Mouse (Mus musculus): ENCODE results near the gene Fam129a. TPM values are rescaled to one million over a fixed set of nuclear protein-coding genes. Genes with fewer than 3 reads are reported as not detected.

Fam129a gene
- polyA plus RNA-seq (2016; fragmentation: Nextera tagmentation; extraction: Ambion mirVana), result 4.3 and 4.4 TPM in 2 replicates

DNA sequence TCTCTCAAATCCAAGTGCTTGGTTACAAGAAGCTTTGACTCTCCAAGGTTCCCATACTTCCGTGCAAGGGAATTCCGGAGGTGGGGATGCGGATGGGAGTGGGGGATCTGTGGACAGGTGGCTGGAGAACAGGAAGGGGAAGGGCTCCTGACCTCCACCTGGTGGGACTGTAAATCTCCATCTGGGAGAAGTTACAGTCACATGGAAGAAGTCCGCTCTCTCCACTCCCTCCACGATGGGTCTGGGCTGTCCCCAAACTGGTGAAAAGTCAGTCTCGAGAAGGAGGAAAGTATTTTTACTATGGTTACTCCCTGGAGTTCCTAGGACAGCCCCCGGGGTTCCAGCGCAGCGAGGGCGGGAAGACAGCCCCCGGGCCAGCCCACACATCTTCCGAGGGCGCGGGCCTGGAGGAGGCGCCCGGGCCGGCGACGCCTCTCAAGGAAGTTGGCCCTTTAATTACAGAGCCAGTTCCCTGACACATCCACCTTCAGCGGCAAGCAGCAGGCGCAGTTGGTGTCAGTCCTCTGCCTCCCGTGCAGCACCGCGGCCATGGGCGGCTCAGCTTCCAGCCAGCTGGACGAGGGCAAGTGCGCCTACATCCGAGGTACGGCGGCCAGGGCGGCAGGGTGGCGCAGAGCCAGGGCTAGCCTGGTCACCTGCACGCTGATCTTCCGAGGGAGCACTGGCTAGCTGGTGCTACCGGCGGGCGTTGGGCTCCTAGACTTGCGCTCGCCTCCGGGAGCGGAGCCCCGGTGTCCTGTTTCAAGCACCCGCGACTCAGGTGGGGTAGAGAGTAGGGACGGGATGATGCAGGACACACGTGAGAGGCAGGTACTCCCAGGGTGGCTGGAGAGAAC, at the start of gene Fam129a:
TSS of gene Fam129a (plus strand) at position 206 of the 857 bp plus-strand sequence.
- Histone ChIP-seq H3K4me3 (peak within 1 kb of the TSS; percentile 64), H3K36me3 (no peaks in the 10 kb centered on the region), H3K4me1 (replicated peaks) (peaks cover 17% of the 10 kb centered on the region), H3K9ac (peak within 1 kb of the TSS; percentile 72), H3K27me3 (replicated peaks) (peaks cover 11% of the 10 kb centered on the region; the same call in 1 of the 2 replicates), H3K9me3 (replicated peaks) (no peaks in the 10 kb centered on the region), H3K4me2 (peak within 1 kb of the TSS; percentile 95), H3K27ac (ENCODE audit: poor library complexity, severe bottlenecking) (no peak within 1 kb of the TSS)
- peak; percentile 64 for ATAC-seq (ENCODE audit: insufficient number of reproducible peaks, low FRiP score)
- WGBS, result 4% methylated on average over 46 of the region's 46 CpGs

DNA sequence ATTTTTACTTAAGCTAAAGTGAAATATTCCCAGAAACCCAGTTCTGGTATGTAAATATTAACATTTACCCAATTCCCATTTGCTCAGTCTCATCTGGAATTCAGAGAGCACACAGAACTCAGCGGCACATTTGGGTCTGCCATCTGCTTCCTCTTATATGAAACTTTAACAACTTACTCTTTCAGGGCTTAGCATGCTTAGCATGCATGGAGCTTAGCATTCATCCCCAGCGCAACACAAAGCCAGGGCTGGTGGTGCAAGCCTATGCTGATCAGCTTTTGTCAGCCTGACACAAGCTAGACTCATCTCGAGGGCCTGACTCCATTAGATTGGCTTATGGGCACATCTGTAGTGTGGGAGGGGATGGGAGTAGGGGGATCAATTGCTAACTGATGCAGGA, 44.3 kb upstream of the Fam129a start:
- H3K27me3 ChIP-seq (replicated peaks), result no peaks in the 10 kb centered on the region
- 80% methylated on average over 3 of the region's 3 CpGs for WGBS
- no peaks in the 10 kb centered on the region for H3K36me3 ChIP-seq
- no peak overlapping the region for H3K4me2 ChIP-seq
- no peak overlapping the region for H3K9ac ChIP-seq
- H3K4me3 ChIP-seq, result no peak overlapping the region
- ATAC-seq (ENCODE audit: insufficient number of reproducible peaks, low FRiP score), result no peak
- peaks cover 5% of the 10 kb centered on the region for H3K9me3 ChIP-seq (replicated peaks)
- H3K27ac ChIP-seq (ENCODE audit: poor library complexity, severe bottlenecking), result no peak overlapping the region
- H3K4me1 ChIP-seq (replicated peaks), result no peaks in the 10 kb centered on the region

DNA sequence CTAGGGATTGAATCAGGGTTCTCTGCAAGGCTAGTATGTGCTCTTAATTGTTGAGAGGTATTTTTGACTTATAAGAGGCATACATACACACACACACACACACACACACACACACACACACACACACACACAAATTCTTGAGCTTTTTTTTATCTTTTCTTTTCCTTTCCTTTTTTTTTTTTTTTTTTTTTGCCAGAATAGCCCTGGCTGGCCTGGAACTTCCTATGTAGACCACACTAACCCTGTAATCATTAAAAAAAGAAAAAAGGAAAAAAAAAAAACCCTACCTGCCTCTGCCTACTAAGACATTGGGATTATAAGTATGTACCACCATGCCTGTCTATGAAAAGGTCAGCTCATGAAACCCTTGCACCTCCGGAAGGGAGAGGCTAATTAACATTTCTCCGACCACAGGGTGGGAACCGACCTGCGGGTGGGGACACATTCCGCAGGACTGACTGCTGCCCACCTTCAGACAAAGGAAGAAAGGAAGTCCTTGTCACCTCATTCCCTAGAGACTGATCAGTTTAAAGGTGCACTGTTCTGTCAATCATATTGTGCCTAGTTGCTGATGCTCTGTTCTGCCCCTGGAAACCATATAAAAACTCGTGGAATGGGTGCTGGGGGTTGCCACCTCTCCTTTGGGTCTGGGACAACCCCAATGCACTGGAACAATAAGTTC, 27.0 kb upstream of the Fam129a start:
- H3K9ac ChIP-seq, result no peak overlapping the region
- no peaks in the 10 kb centered on the region for H3K4me1 ChIP-seq (replicated peaks)
- no peak overlapping the region for H3K27ac ChIP-seq (ENCODE audit: poor library complexity, severe bottlenecking)
- no peaks in the 10 kb centered on the region for H3K9me3 ChIP-seq (replicated peaks)
- H3K27me3 ChIP-seq (replicated peaks), result no peaks in the 10 kb centered on the region
- WGBS, result 61% methylated on average over 6 of the region's 6 CpGs
- H3K4me2 ChIP-seq, result no peak overlapping the region
- H3K36me3 ChIP-seq, result no peaks in the 10 kb centered on the region
- no peak overlapping the region for H3K4me3 ChIP-seq
- no peak for ATAC-seq (ENCODE audit: insufficient number of reproducible peaks, low FRiP score)

DNA sequence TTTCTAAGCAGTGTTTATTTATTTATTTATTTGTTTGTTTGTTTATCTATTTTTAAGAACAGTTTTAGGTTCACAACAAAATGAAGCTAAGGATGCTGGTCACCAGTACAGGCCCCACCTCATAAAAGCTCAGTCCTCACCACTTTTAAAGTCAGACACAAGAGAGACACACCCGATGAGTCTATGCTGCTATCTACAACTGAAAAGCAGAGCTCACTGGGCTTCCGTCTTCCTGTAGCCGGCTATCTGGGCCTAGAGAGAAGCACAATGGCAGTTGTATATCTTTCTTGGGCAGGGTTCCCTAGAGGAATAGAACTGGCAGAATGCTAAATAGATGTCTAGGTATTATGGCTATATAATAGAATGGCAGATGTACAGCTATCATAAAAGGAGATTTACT, 26.4 kb upstream of the Fam129a start:
- no peak overlapping the region for H3K9ac ChIP-seq
- H3K4me3 ChIP-seq, result no peak overlapping the region
- no peaks in the 10 kb centered on the region for H3K36me3 ChIP-seq
- no peak overlapping the region for H3K4me2 ChIP-seq
- no peaks in the 10 kb centered on the region for H3K9me3 ChIP-seq (replicated peaks)
- 69% methylated on average over 3 of the region's 3 CpGs for WGBS
- no peak overlapping the region for H3K27ac ChIP-seq (ENCODE audit: poor library complexity, severe bottlenecking)
- ATAC-seq (ENCODE audit: insufficient number of reproducible peaks, low FRiP score), result no peak
- H3K27me3 ChIP-seq (replicated peaks), result no peaks in the 10 kb centered on the region
- H3K4me1 ChIP-seq (replicated peaks), result no peaks in the 10 kb centered on the region

DNA sequence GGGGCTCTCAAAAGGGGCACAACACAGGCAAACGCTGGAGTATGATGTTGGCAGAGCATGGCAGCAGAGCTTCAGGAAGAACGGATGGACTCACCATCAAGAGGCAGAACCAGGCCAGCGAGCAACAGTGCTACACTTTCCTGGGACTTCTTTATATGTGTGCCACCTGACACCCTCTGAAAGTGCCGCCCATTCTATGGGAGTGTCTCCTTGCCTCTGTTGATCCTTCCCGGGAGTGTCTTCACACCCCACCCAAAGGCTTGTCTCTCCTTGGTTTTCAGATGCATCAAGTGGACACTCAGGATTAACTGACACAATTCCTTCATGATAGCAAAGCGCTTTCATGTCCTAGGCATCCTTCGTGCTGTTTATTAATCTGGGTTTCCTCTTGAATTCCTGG, 25.4 kb upstream of the Fam129a start:
- WGBS, result 78% methylated on average over 7 of the region's 7 CpGs

DNA sequence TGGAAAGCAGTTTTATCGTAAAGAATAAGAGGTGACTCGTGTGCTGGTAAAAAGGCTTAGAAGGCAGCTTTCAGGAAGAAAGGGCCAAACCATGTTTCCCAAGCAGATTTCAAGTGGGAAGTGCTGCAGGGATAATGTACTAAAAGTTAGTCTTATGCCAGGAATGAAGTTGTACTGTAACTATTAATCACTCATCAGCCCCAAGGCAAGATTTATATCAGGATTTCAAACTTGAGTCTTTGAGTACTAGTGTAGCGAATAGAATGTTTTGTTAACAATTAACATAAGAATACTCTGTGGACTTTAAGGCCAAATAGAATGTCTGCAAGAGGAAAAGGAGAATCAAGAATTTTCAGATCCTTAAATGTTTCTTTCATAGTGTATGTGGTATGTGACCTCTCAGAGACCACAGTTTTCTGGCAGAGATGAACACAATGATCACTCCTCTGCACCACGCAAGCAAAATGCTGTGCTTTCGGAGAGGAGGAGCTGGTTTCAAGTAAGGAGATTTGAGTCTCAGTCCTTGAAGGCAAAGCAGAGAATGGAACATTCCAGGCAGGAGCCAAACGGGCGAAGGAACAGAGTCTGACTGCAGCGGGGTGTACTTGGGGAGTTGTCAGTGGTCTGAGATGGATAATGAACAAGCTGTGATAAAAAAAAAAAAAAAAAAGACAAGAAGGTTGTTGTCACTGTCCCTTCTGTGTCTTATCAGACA, 21.9 kb upstream of the Fam129a start:
- no peak overlapping the region for H3K9ac ChIP-seq
- H3K36me3 ChIP-seq, result no peaks in the 10 kb centered on the region
- H3K4me2 ChIP-seq, result no peak overlapping the region
- ATAC-seq (ENCODE audit: insufficient number of reproducible peaks, low FRiP score), result no peak
- no peaks in the 10 kb centered on the region for H3K4me1 ChIP-seq (replicated peaks)
- 65% methylated on average over 8 of the region's 8 CpGs for WGBS
- no peak overlapping the region for H3K4me3 ChIP-seq
- no peak overlapping the region for H3K27ac ChIP-seq (ENCODE audit: poor library complexity, severe bottlenecking)
- H3K9me3 ChIP-seq (replicated peaks), result no peaks in the 10 kb centered on the region
- no peaks in the 10 kb centered on the region for H3K27me3 ChIP-seq (replicated peaks)

More for the DNA sequence above, 25.4 kb upstream of the Fam129a start:
- no peak overlapping the region for H3K4me3 ChIP-seq
- no peak overlapping the region for H3K9ac ChIP-seq
- H3K36me3 ChIP-seq, result no peaks in the 10 kb centered on the region
- no peak overlapping the region for H3K4me2 ChIP-seq
- no peaks in the 10 kb centered on the region for H3K9me3 ChIP-seq (replicated peaks)
- no peaks in the 10 kb centered on the region for H3K27me3 ChIP-seq (replicated peaks)
- ATAC-seq (ENCODE audit: insufficient number of reproducible peaks, low FRiP score), result no peak
- no peaks in the 10 kb centered on the region for H3K4me1 ChIP-seq (replicated peaks)
- no peak overlapping the region for H3K27ac ChIP-seq (ENCODE audit: poor library complexity, severe bottlenecking)

DNA sequence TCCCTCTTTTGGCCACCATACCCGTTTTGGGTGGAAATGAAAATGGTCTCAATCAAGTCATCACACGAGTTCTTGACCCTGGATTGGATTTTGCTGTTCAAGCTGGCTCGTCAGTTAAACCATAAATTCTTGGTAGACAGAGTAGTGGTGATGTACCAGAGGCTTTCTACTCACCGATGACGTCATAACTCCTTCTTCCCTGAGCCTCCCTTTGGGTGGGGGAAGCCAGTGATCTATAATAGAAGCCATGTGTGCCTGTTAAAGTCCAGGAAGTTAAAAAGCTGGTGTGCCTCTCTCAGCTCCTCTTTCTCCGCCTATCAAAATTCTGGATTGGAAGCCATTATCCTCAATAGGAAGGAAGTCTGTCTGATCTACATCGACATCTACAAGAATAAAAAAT, 21.2 kb upstream of the Fam129a start:
- Histone ChIP-seq H3K27me3 (replicated peaks) (no peaks in the 10 kb centered on the region), H3K27ac (ENCODE audit: poor library complexity, severe bottlenecking) (no peak overlapping the region), H3K4me3 (no peak overlapping the region), H3K4me2 (no peak overlapping the region), H3K36me3 (no peaks in the 10 kb centered on the region), H3K4me1 (replicated peaks) (no peaks in the 10 kb centered on the region), H3K9me3 (replicated peaks) (no peaks in the 10 kb centered on the region), H3K9ac (no peak overlapping the region)
- WGBS, result 65% methylated on average over 7 of the region's 7 CpGs
- no peak for ATAC-seq (ENCODE audit: insufficient number of reproducible peaks, low FRiP score)

DNA sequence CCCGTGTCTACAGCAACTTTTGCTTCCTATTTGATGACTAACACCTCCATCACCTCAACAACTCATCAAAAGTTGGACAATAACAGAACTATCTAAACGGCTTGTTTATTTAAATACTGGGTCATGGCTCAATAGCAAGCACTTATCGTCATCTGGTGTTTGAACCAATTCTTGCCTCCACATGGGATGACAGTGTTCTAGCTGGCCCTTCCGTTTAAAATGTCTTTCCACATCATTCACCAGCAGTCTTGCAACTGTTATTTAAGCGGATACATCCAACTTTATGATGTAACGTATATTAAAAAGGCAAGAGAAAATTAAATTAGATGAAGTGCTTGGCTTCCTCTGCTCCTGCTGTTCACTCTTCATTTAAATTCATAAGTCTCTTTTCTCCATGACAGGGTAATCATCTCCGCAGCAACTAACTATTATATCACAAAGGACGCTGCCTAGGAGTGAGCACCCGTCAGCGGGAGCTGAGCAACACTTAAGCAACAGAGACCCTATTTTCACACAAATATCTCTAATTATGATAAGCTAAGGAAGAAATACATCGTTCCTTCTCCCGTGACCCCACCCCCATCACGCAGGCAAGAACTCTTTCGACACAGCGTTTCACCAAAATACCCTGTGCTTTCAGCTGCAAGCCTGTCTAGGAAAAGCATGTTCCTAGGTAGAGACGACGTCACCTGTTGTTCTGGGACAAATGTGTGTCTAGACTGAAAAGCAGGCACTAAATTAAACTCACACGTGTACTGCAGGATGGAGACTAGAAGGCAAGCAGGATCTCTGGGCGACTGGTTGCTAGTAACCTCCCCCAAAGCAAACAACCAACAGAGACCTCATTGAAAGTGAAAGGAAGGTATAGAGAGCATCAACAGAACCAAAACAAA, 20.2 kb upstream of the Fam129a start:
- Histone ChIP-seq H3K27me3 (replicated peaks) (no peaks in the 10 kb centered on the region), H3K9ac (no peak overlapping the region), H3K27ac (ENCODE audit: poor library complexity, severe bottlenecking) (no peak overlapping the region), H3K4me2 (peak overlapping the region; percentile 12; the same call in 1 of the 2 replicates), H3K36me3 (no peaks in the 10 kb centered on the region), H3K9me3 (replicated peaks) (no peaks in the 10 kb centered on the region), H3K4me1 (replicated peaks) (no peaks in the 10 kb centered on the region), H3K4me3 (no peak overlapping the region)
- 51% methylated on average over 19 of the region's 19 CpGs for WGBS
- ATAC-seq (ENCODE audit: insufficient number of reproducible peaks, low FRiP score), result no peak

DNA sequence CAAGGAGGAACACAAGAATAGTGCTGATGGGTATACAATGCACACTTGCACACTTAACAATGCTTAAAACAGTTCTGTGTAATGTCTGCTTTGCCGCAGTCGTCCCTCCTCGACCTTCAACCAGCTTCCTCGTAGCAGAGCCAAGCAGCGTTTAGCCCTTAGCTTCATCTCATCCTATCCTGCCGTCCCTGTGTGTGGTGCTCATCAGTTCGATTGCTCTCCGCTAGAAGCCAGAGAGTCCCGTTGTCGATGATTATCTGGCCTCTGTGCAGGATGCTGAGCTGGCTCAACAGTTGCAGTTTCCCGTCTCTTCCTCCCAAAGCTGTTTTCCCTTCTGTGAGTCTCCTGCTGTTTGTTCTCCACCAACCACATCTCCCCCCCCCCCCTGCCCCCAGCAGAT, 10.4 kb upstream of the Fam129a start:
- ATAC-seq (ENCODE audit: insufficient number of reproducible peaks, low FRiP score), result no peak
- WGBS, result 48% methylated on average over 11 of the region's 11 CpGs

DNA sequence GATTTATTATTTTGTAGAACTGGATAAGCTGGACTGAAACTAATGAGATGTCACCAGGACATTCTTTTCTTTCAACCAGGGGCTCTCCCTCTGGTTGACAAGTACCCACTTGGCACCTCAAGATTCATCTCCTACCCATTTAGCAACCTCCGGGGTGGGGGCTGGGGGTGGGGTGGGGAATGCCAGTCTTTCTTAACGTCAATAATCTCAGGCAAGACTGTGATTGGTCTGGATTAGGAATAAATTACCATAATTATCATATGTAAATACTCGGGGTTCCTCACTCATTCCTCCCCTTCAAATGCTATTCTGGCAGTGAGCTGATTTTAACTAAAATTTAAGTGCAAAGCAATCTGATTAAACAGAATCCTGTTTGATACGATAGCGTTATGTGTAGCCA, 7.6 kb upstream of the Fam129a start:
- Histone ChIP-seq H3K27ac (ENCODE audit: poor library complexity, severe bottlenecking) (no peak overlapping the region), H3K4me3 (no peak overlapping the region), H3K4me2 (no peak overlapping the region), H3K4me1 (replicated peaks) (no peaks in the 10 kb centered on the region), H3K36me3 (no peaks in the 10 kb centered on the region), H3K9me3 (replicated peaks) (no peaks in the 10 kb centered on the region), H3K27me3 (replicated peaks) (no peaks in the 10 kb centered on the region), H3K9ac (no peak overlapping the region)
- WGBS, result 57% methylated on average over 5 of the region's 5 CpGs
- no peak for ATAC-seq (ENCODE audit: insufficient number of reproducible peaks, low FRiP score)

More for the DNA sequence above, 10.4 kb upstream of the Fam129a start:
- Histone ChIP-seq H3K27me3 (replicated peaks) (no peaks in the 10 kb centered on the region), H3K4me2 (no peak overlapping the region; the same call in 1 of the 2 replicates), H3K9ac (no peak overlapping the region), H3K27ac (ENCODE audit: poor library complexity, severe bottlenecking) (no peak overlapping the region), H3K4me3 (no peak overlapping the region), H3K36me3 (no peaks in the 10 kb centered on the region), H3K9me3 (replicated peaks) (no peaks in the 10 kb centered on the region), H3K4me1 (replicated peaks) (no peaks in the 10 kb centered on the region)

Measured in heart, embryonic 12.5 days (tissue).